Mouse (Mus musculus): ENCODE measurements around the gene Wipi1. TPM values are rescaled to one million over a fixed set of nuclear protein-coding genes. Genes with fewer than 3 reads are reported as not detected.

The Wipi1 gene
- polyA plus RNA-seq, 1 experiment from 2014 or later = 9.6 TPM

DNA sequence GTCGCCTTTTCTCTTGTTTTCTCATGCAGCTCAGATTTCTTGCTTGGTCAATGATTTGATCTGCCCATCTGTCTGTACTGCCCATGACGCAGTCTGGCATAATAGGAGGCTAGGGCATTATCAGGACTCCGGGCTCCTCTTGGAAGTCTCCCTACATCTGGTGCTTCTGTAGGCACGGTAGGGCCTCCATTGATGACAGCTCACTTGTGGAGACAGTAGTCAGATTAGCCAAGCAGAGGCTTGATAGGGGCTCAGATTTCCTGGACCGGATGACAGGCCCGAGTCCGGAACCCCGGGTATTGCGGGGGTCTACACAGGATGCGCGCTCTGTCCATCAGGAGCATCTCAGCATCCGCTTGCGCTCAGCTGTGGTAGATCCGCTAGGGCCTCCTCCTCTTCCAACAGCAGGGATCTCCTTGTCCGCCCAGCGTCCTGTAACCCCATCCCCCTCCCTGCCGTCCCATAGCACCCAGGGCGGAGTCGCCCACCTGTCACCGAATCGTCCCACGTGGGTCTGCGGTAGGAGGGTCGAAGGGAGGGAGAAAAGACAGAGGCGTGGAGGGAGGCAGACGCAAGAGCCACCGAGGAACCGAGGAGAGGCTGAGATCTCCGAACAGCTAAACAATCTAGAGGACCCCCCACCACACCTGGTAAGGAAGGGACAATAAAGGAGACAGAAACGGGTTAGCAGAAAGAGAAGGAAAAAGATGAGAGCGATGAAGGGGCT lies 38.4 kb upstream of the Wipi1 start:
- peak; percentile 82 for ATAC-seq (ENCODE audit: low read depth)
- H3K9me3 ChIP-seq (ENCODE audit: control insufficient read depth, low read length) = no peaks in the 10 kb centered on the region

DNA sequence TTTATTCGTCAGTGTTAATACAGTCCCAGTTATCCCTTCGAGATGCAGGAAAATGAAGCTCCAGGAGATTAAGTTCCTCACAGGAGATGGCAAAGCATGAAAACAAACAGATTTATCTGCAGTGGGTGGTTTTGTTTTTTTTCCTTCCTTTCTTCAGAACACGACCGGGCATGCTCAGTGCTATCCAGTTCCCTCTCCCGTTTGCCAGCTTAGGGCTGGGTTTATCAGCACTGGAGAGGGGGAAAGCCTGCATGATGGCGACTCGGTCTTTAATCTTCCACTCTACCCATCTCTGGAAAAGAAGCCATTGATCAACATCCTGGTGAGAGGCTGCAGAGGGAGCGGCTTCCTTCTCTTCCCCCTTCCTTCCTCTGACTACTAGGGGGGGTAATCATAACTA lies 37.4 kb upstream of the Wipi1 start, which contains the start of gene Prkar1a:
Prkar1a (plus strand) TSS at position 200 of the 400 bp plus-strand sequence.
- H3K4me2 ChIP-seq (ENCODE audit: low read depth, low read length) = peak within 1 kb of the TSS; percentile 46
- no peak for ATAC-seq (ENCODE audit: low read depth)
- WGBS = 27% methylated on average over 8 of the region's 8 CpGs
- peak within 1 kb of the TSS; percentile 93 for H3K9ac ChIP-seq (replicated peaks; ENCODE audit: low read depth, low read length)
- peak within 1 kb of the TSS; percentile 97 for H3K27ac ChIP-seq (ENCODE audit: low read depth, low read length)
- no peaks in the 10 kb centered on the region for H3K27me3 ChIP-seq (ENCODE audit: control insufficient read depth, insufficient read depth, low read length)
- H3K4me1 ChIP-seq (ENCODE audit: control insufficient read depth, insufficient read depth, low read length) = peaks cover 26% of the 10 kb centered on the region
- peak within 1 kb of the TSS; percentile 93 for H3K4me3 ChIP-seq (ENCODE audit: low read depth, low read length)
- H3K36me3 ChIP-seq (ENCODE audit: control insufficient read depth, insufficient read depth, low read length) = peaks cover 4% of the 10 kb centered on the region; the same call in 1 of the 2 replicates
- no peaks in the 10 kb centered on the region for H3K9me3 ChIP-seq (ENCODE audit: control insufficient read depth, low read length)

More for the DNA sequence above, 38.4 kb upstream of the Wipi1 start:
- peaks cover 8% of the 10 kb centered on the region for H3K36me3 ChIP-seq (ENCODE audit: control insufficient read depth, insufficient read depth, low read length)
- H3K4me2 ChIP-seq (ENCODE audit: low read depth, low read length) = peak overlapping the region; percentile 46
- H3K27ac ChIP-seq (ENCODE audit: low read depth, low read length) = peak overlapping the region; percentile 97
- no peaks in the 10 kb centered on the region for H3K27me3 ChIP-seq (ENCODE audit: control insufficient read depth, insufficient read depth, low read length)
- H3K9ac ChIP-seq (replicated peaks; ENCODE audit: low read depth, low read length) = peak overlapping the region; percentile 93
- 2% methylated on average over 31 of the region's 31 CpGs for WGBS
- H3K4me3 ChIP-seq (ENCODE audit: low read depth, low read length) = peak overlapping the region; percentile 93
- H3K4me1 ChIP-seq (ENCODE audit: control insufficient read depth, insufficient read depth, low read length) = peaks cover 26% of the 10 kb centered on the region

DNA sequence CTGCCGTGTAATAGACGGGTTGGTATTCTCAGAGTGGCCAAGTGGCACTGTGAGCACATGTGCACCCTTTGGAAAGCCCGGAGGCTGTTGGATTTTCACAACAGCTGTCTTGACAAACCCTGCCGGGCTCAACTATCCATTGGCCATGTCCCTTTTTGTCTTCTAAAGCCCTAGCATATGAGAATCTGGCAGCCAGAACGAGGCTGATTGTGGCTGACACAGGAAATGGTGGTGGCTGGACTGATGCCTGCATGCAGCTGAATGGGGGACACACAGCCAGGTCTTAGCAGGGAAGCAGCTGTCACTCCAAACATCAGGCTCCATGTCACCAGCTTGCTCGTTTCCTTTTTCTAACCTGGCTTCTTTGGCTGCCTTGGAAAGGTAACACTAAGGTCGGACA lies 36.7 kb upstream of the Wipi1 start:
- H3K9ac ChIP-seq (replicated peaks; ENCODE audit: low read depth, low read length) = no peak overlapping the region
- H3K4me3 ChIP-seq (ENCODE audit: low read depth, low read length) = no peak overlapping the region
- 0 out of 2 replicates have a peak, but pooled peaks cover 3% of the 10 kb centered on the region for H3K36me3 ChIP-seq (ENCODE audit: control insufficient read depth, insufficient read depth, low read length)
- no peaks in the 10 kb centered on the region for H3K27me3 ChIP-seq (ENCODE audit: control insufficient read depth, insufficient read depth, low read length)
- 35% methylated on average over 7 of the region's 7 CpGs for WGBS
- peaks cover 22% of the 10 kb centered on the region for H3K4me1 ChIP-seq (ENCODE audit: control insufficient read depth, insufficient read depth, low read length)
- H3K27ac ChIP-seq (ENCODE audit: low read depth, low read length) = peak overlapping the region; percentile 97
- ATAC-seq (ENCODE audit: low read depth) = no peak
- H3K9me3 ChIP-seq (ENCODE audit: control insufficient read depth, low read length) = no peaks in the 10 kb centered on the region
- peak overlapping the region; percentile 46 for H3K4me2 ChIP-seq (ENCODE audit: low read depth, low read length)

DNA sequence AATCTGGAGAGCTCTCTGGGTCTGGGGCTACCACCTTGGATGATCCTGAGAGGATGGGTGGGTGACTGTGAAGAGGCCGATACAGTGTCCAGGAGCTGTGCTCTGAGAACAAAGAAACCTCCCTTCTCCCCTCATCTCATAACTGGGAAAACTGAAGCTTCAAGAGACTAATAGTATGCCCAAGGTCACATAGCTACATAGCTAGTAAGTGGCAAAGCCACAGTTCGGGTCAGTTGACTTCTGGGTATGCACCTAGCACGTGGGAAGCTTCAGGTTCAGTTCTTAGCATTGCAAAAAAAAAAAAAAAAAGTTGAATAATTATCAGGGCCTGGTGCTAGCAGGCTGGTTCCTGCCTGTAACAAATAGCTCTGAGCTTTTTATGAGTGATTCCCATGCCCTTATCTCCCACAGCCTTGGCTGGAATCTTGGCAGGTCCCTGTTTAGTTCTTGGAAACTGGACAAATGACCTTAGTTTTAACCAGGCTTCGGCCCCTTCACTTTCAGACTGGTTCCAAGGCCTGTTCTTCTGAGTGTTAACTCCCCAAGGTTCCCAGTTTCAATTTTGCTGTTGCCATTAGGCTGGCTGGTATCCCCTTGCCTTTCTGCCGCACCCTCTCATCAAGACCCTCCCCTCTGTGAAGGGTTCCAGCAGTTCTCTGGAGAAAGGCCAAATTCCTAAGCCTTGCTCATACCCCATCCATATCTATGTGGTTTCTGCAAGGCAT lies 29.9 kb upstream of the Wipi1 start:
- ATAC-seq (ENCODE audit: low read depth) = no peak
- Histone ChIP-seq H3K9ac (replicated peaks; ENCODE audit: low read depth, low read length) (no peak overlapping the region), H3K27me3 (ENCODE audit: control insufficient read depth, insufficient read depth, low read length) (no peaks in the 10 kb centered on the region), H3K27ac (ENCODE audit: low read depth, low read length) (no peak overlapping the region), H3K36me3 (ENCODE audit: control insufficient read depth, insufficient read depth, low read length) (no peaks in the 10 kb centered on the region), H3K4me2 (ENCODE audit: low read depth, low read length) (no peak overlapping the region), H3K4me3 (ENCODE audit: low read depth, low read length) (no peak overlapping the region), H3K4me1 (ENCODE audit: control insufficient read depth, insufficient read depth, low read length) (no peaks in the 10 kb centered on the region), H3K9me3 (ENCODE audit: control insufficient read depth, low read length) (no peaks in the 10 kb centered on the region)
- 86% methylated on average over 5 of the region's 5 CpGs for WGBS

DNA sequence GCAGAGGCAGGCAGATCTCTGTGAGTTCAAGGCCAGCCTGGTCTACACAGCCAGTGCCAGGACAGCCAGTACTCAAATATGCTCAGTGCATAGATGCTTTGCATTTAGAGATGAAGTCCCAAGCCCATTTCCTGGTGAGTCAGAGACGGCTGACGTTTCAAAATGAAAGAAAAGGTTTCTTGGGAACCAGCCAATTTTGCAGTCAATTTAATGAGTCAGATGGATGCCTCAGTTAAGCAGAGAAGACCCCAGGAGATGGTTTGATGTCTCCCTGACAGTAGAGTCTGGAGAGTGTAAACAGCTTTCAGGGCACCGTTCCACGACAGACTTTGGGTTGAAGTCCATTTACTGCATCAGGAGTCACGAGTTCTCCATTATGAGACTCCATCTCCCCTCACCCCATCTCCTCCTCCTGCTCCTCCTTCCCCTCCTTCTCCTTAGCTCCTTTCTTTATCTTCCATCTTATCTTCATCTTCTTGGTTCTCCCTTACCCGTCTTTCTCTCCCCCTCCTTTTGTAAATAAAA lies 24.2 kb upstream of the Wipi1 start:
- Histone ChIP-seq H3K27ac (ENCODE audit: low read depth, low read length) (no peak overlapping the region), H3K27me3 (ENCODE audit: control insufficient read depth, insufficient read depth, low read length) (no peaks in the 10 kb centered on the region), H3K36me3 (ENCODE audit: control insufficient read depth, insufficient read depth, low read length) (no peaks in the 10 kb centered on the region), H3K9me3 (ENCODE audit: control insufficient read depth, low read length) (no peaks in the 10 kb centered on the region), H3K9ac (replicated peaks; ENCODE audit: low read depth, low read length) (no peak overlapping the region), H3K4me1 (ENCODE audit: control insufficient read depth, insufficient read depth, low read length) (no peaks in the 10 kb centered on the region), H3K4me2 (ENCODE audit: low read depth, low read length) (no peak overlapping the region), H3K4me3 (ENCODE audit: low read depth, low read length) (no peak overlapping the region)
- no peak for ATAC-seq (ENCODE audit: low read depth)
- WGBS = 73% methylated on average over 6 of the region's 6 CpGs

DNA sequence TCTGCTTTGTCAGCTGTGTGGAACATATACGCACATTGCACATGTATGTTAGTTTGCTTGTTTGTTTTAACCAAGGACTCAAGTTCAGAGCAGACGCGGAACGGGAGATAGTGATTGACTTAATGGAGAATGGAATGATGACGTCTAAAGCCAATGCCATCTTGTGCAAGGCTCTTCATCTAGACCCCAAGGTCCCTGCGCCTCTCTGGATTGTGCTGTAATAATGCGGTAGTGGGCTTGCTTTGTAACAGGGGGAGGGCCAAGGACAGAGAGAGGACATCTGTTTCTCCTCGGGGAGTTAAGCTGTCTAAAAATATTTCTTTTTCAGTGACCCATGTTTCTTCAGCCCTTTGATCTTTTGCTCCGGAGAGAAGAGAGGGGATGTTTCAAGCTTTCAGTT lies 23.2 kb upstream of the Wipi1 start:
- 84% methylated on average over 9 of the region's 9 CpGs for WGBS
- H3K27me3 ChIP-seq (ENCODE audit: control insufficient read depth, insufficient read depth, low read length) = no peaks in the 10 kb centered on the region
- H3K27ac ChIP-seq (ENCODE audit: low read depth, low read length) = no peak overlapping the region
- ATAC-seq (ENCODE audit: low read depth) = no peak
- H3K9me3 ChIP-seq (ENCODE audit: control insufficient read depth, low read length) = no peaks in the 10 kb centered on the region
- H3K36me3 ChIP-seq (ENCODE audit: control insufficient read depth, insufficient read depth, low read length) = no peaks in the 10 kb centered on the region
- no peak overlapping the region for H3K4me3 ChIP-seq (ENCODE audit: low read depth, low read length)
- no peak overlapping the region for H3K4me2 ChIP-seq (ENCODE audit: low read depth, low read length)
- H3K9ac ChIP-seq (replicated peaks; ENCODE audit: low read depth, low read length) = no peak overlapping the region
- no peaks in the 10 kb centered on the region for H3K4me1 ChIP-seq (ENCODE audit: control insufficient read depth, insufficient read depth, low read length)

DNA sequence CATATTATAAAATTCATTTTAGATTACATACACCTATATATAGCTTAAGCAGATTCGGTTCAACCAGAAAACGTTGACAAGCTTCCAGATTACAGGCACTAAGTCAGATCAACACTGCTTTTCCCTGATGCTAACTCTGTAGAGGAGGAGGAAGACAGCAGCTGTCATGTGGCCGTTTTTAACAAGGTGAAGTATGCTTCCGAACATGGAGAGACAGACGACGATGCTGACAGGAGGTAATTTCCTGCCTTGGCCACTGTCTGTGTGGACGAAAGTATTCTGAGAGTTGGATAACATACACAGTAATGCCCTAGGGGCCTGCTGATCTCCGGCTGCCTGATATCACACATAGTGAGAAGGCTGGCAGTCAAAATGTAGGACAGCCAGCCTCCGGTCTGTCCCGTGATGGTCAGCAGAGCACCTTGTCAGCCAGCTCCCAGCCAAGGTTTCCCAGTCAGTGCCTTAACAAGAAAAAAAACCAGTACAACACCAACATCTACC lies 17.3 kb upstream of the Wipi1 start:
- no peaks in the 10 kb centered on the region for H3K27me3 ChIP-seq (ENCODE audit: control insufficient read depth, insufficient read depth, low read length)
- H3K27ac ChIP-seq (ENCODE audit: low read depth, low read length) = no peak overlapping the region
- H3K9ac ChIP-seq (replicated peaks; ENCODE audit: low read depth, low read length) = no peak overlapping the region
- no peak for ATAC-seq (ENCODE audit: low read depth)
- H3K4me1 ChIP-seq (ENCODE audit: control insufficient read depth, insufficient read depth, low read length) = no peaks in the 10 kb centered on the region
- H3K9me3 ChIP-seq (ENCODE audit: control insufficient read depth, low read length) = no peaks in the 10 kb centered on the region
- WGBS = 83% methylated on average over 10 of the region's 10 CpGs
- H3K4me2 ChIP-seq (ENCODE audit: low read depth, low read length) = no peak overlapping the region
- no peak overlapping the region for H3K4me3 ChIP-seq (ENCODE audit: low read depth, low read length)
- H3K36me3 ChIP-seq (ENCODE audit: control insufficient read depth, insufficient read depth, low read length) = no peaks in the 10 kb centered on the region

DNA sequence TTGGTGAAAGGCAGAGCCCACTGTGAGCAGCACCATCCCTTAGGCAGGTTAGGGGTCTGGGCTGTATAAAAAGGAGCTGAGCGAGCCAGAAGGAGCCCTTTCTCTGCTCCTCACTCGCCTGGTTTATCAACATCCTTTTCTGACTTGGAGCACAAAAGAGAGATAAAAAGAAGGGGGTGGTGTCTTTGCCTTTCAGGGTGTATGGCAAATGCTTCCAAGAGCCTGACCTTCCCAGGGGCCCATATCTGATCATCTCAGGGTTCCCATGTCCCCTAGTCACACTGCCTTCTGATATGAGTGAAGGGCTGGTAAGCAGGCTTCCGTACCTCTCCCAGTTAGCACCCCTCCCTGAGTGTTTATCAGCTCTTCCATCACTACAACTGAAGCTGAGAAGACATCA lies 16.3 kb upstream of the Wipi1 start:
- Histone ChIP-seq H3K9ac (replicated peaks; ENCODE audit: low read depth, low read length) (no peak overlapping the region), H3K36me3 (ENCODE audit: control insufficient read depth, insufficient read depth, low read length) (no peaks in the 10 kb centered on the region), H3K9me3 (ENCODE audit: control insufficient read depth, low read length) (no peaks in the 10 kb centered on the region), H3K27me3 (ENCODE audit: control insufficient read depth, insufficient read depth, low read length) (no peaks in the 10 kb centered on the region), H3K4me1 (ENCODE audit: control insufficient read depth, insufficient read depth, low read length) (no peaks in the 10 kb centered on the region), H3K27ac (ENCODE audit: low read depth, low read length) (no peak overlapping the region), H3K4me2 (ENCODE audit: low read depth, low read length) (no peak overlapping the region), H3K4me3 (ENCODE audit: low read depth, low read length) (no peak overlapping the region)
- WGBS = 96% methylated on average over 3 of the region's 3 CpGs
- ATAC-seq (ENCODE audit: low read depth) = no peak

DNA sequence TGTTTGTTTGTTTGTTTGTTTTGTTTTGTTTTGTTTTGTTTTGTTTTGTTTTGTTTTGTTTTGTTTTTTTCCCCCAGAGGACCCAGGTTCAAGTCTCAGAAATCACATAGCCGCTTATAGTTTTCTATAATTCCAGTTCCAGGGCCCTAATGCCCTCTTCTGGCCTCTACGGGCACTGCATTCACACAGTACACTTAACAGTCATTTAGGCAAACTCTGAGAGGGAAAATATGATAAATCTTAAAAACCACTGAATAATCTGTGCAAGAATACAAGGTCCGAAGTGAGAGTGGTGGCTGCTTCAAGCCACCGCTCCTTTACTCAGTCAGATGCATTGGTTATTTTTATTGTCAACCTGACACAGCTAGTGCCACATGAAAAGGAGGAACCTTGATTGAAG lies 15.9 kb upstream of the Wipi1 start:
- no peaks in the 10 kb centered on the region for H3K4me1 ChIP-seq (ENCODE audit: control insufficient read depth, insufficient read depth, low read length)
- no peak overlapping the region for H3K9ac ChIP-seq (replicated peaks; ENCODE audit: low read depth, low read length)
- no peak overlapping the region for H3K27ac ChIP-seq (ENCODE audit: low read depth, low read length)
- H3K4me2 ChIP-seq (ENCODE audit: low read depth, low read length) = no peak overlapping the region
- H3K36me3 ChIP-seq (ENCODE audit: control insufficient read depth, insufficient read depth, low read length) = no peaks in the 10 kb centered on the region
- H3K9me3 ChIP-seq (ENCODE audit: control insufficient read depth, low read length) = no peaks in the 10 kb centered on the region
- no peaks in the 10 kb centered on the region for H3K27me3 ChIP-seq (ENCODE audit: control insufficient read depth, insufficient read depth, low read length)
- no peak for ATAC-seq (ENCODE audit: low read depth)
- H3K4me3 ChIP-seq (ENCODE audit: low read depth, low read length) = no peak overlapping the region
- WGBS = 94% methylated on average over 4 of the region's 4 CpGs
